Mouse (Mus musculus) MEL (cell line): ENCODE results near the gene Trim27. TPM values are rescaled to one million over a fixed set of nuclear protein-coding genes. Genes with fewer than 3 reads are reported as not detected.

Source experiments
- DNase-seq: peaks from one replicate; pipeline ENCODE4 v3.0.0; 2011; ENCODE audit warnings: low read depth, low spot score
- H3K27ac ChIP-seq: 2 replicates; pipeline ENCODE4 v1.5.1; 2012; ENCODE audit warnings: low read depth, mild to moderate bottlenecking, control low read depth, low read length, moderate library complexity; ENCODE audit not compliant: control insufficient read depth
- H3K27me3 ChIP-seq, 2 experiments: fragments of 150-350 bp in 1 of 2; sonication (generic) in 1 of 2; 2 replicates each; pipeline ENCODE4 v1.6.1; 2012; ENCODE audit warnings: low read length in 2 of 2, mild to moderate bottlenecking in 2 of 2, improper control_type of control experiment in 1 of 2, moderate library complexity in 1 of 2; ENCODE audit not compliant: insufficient read depth in 2 of 2, control insufficient read depth in 1 of 2
- H3K36me3 ChIP-seq, 2 experiments: 2 replicates each; pipeline ENCODE4 v1.6.1; 2012 to 2014; ENCODE audit warnings: low read length in 2 of 2, improper control_type of control experiment in 1 of 2, inconsistent platforms in 1 of 2, mild to moderate bottlenecking in 1 of 2; ENCODE audit not compliant: insufficient read depth in 2 of 2, control insufficient read depth in 1 of 2
- H3K4me1 ChIP-seq, 2 experiments: fragments of 150-350 bp in 1 of 2; sonication (generic) in 1 of 2; 2 replicates each; pipeline ENCODE4 v1.6.1; 2012; ENCODE audit warnings: low read length in 2 of 2, improper control_type of control experiment in 1 of 2, mild to moderate bottlenecking in 1 of 2; ENCODE audit not compliant: insufficient read depth in 2 of 2, control insufficient read depth in 1 of 2
- H3K4me3 ChIP-seq, 2 experiments: fragments of 150-350 bp in 1 of 2; sonication (generic) in 1 of 2; 2 replicates each; pipeline ENCODE4 v1.5.1; 2012; ENCODE audit warnings: low read depth in 2 of 2, low read length in 2 of 2, mild to moderate bottlenecking in 2 of 2, moderate library complexity in 2 of 2, control low read depth in 1 of 2, improper control_type of control experiment in 1 of 2; ENCODE audit not compliant: control insufficient read depth in 1 of 2, insufficient read depth in 1 of 2
- H3K79me2 ChIP-seq: 2 replicates; pipeline ENCODE4 v1.6.1; 2012; ENCODE audit warnings: mild to moderate bottlenecking, low read length, moderate library complexity; ENCODE audit not compliant: control insufficient read depth, poor library complexity, insufficient read depth
- H3K9ac ChIP-seq: 2 replicates; pipeline ENCODE4 v1.6.1; 2012; ENCODE audit warnings: low read depth, mild to moderate bottlenecking, control low read depth, low read length, moderate library complexity; ENCODE audit not compliant: control insufficient read depth, poor library complexity, severe bottlenecking
- H3K9me3 ChIP-seq: fragments of 150-350 bp; sonication (generic); replicated peaks from 2 replicates; pipeline ENCODE4 v1.6.1; 2012; ENCODE audit warnings: mild to moderate bottlenecking, low read length, improper control_type of control experiment, moderate library complexity; ENCODE audit not compliant: insufficient read depth
- BHLHE40 ChIP-seq: IDR thresholded peaks from 2 replicates; pipeline ENCODE4 v1.6.1; 2012; ENCODE audit warnings: low read depth, mild to moderate bottlenecking, inconsistent platforms, low read length, improper control_type of control experiment, borderline replicate concordance
- CHD1 ChIP-seq: IDR thresholded peaks from 2 replicates; pipeline ENCODE4 v1.6.1; 2012; ENCODE audit warnings: low read depth, mild to moderate bottlenecking, inconsistent platforms, low read length, improper control_type of control experiment
- CHD2 ChIP-seq: IDR thresholded peaks from 2 replicates; pipeline ENCODE4 v1.6.1; 2011; ENCODE audit warnings: low read length, improper control_type of control experiment
- CTCF ChIP-seq, 3 experiments: IDR thresholded peaks in 2 of 3; conservative IDR thresholded peaks in 1 of 3; 2 replicates each; pipeline ENCODE4 v1.5.1; 2011 to 2012; ENCODE audit warnings: low read length in 3 of 3, low read depth in 2 of 3, mild to moderate bottlenecking in 2 of 3, improper control_type of control experiment in 1 of 3, inconsistent platforms in 1 of 3, mixed read lengths in 1 of 3, moderate library complexity in 1 of 3; ENCODE audit not compliant: control insufficient read depth in 1 of 3, insufficient read depth in 1 of 3, poor library complexity in 1 of 3, severe bottlenecking in 1 of 3
- E2F4 ChIP-seq: IDR thresholded peaks from 2 replicates; pipeline ENCODE4 v1.6.1; 2011; ENCODE audit warnings: low read depth, low read length, improper control_type of control experiment, borderline replicate concordance
- ELF1 ChIP-seq: IDR thresholded peaks from 2 replicates; pipeline ENCODE4 v1.6.1; 2014; ENCODE audit warnings: low read depth, mild to moderate bottlenecking, inconsistent platforms, low read length, improper control_type of control experiment, moderate library complexity
- EP300 ChIP-seq, 2 experiments: IDR thresholded peaks; 2 replicates each; pipeline ENCODE4 v1.6.1; 2011; ENCODE audit warnings: improper control_type of control experiment in 2 of 2, low read length in 2 of 2, low read depth in 1 of 2, mild to moderate bottlenecking in 1 of 2
- ETS1 ChIP-seq: IDR thresholded peaks from 2 replicates; pipeline ENCODE4 v1.6.1; 2012; ENCODE audit warnings: low read depth, mild to moderate bottlenecking, inconsistent platforms, low read length, improper control_type of control experiment, moderate library complexity
- GABPA ChIP-seq: IDR thresholded peaks from 2 replicates; pipeline ENCODE4 v1.6.1; 2012; ENCODE audit warnings: low read depth, mild to moderate bottlenecking, inconsistent platforms, low read length, improper control_type of control experiment, moderate library complexity
- GATA1 ChIP-seq: IDR thresholded peaks from 2 replicates; pipeline ENCODE4 v1.6.1; 2011; ENCODE audit warnings: low read depth, low read length, improper control_type of control experiment
- JUND ChIP-seq: IDR thresholded peaks from 2 replicates; pipeline ENCODE4 v1.6.1; 2011; ENCODE audit warnings: low read depth, mild to moderate bottlenecking, improper control_type of control experiment, low read length
- KAT2A ChIP-seq: conservative IDR thresholded peaks from 2 replicates; pipeline ENCODE4 v1.6.1; 2012; ENCODE audit warnings: low read depth, low read length, improper control_type of control experiment, inconsistent platforms
- MAFK ChIP-seq: IDR thresholded peaks from 2 replicates; pipeline ENCODE4 v1.6.1; 2011; ENCODE audit warnings: low read depth, mild to moderate bottlenecking, low read length, improper control_type of control experiment, borderline replicate concordance
- MAX ChIP-seq: IDR thresholded peaks from 2 replicates; pipeline ENCODE4 v1.6.1; 2011; ENCODE audit warnings: low read length, improper control_type of control experiment
- MAZ ChIP-seq: IDR thresholded peaks from 2 replicates; pipeline ENCODE4 v1.6.1; 2012; ENCODE audit warnings: low read depth, mild to moderate bottlenecking, inconsistent platforms, low read length, improper control_type of control experiment
- MEF2A ChIP-seq: IDR thresholded peaks from 2 replicates; pipeline ENCODE4 v1.6.1; 2014; ENCODE audit warnings: low read depth, mild to moderate bottlenecking, inconsistent platforms, low read length, improper control_type of control experiment; ENCODE audit not compliant: poor library complexity, insufficient replicate concordance, severe bottlenecking; ENCODE audit errors: extremely low read depth
- MXI1 ChIP-seq: IDR thresholded peaks from 2 replicates; pipeline ENCODE4 v1.6.1; 2011; ENCODE audit warnings: mild to moderate bottlenecking, low read depth, low read length, improper control_type of control experiment
- MYB ChIP-seq: IDR thresholded peaks from 2 replicates; pipeline ENCODE4 v1.6.1; 2011; ENCODE audit warnings: mild to moderate bottlenecking, low read depth, low read length, improper control_type of control experiment
- MYC ChIP-seq: IDR thresholded peaks from 2 replicates; pipeline ENCODE4 v1.6.1; 2011; ENCODE audit warnings: low read depth, mild to moderate bottlenecking, low read length, improper control_type of control experiment, moderate library complexity
- NELFE ChIP-seq: IDR thresholded peaks from 2 replicates; pipeline ENCODE4 v1.6.1; 2011; ENCODE audit warnings: low read depth, low read length, improper control_type of control experiment
- NRF1 ChIP-seq: IDR thresholded peaks from 2 replicates; pipeline ENCODE4 v1.6.1; 2014; ENCODE audit warnings: low read depth, mild to moderate bottlenecking, inconsistent platforms, low read length, improper control_type of control experiment, moderate library complexity; ENCODE audit not compliant: poor library complexity, insufficient read depth, severe bottlenecking
- POLR2A ChIP-seq, 2 experiments: IDR thresholded peaks; 2 replicates each; pipeline ENCODE4 v1.6.1; 2011 to 2012; ENCODE audit warnings: low read length in 2 of 2, mild to moderate bottlenecking in 2 of 2, control low read depth in 1 of 2, improper control_type of control experiment in 1 of 2, low read depth in 1 of 2, moderate library complexity in 1 of 2; ENCODE audit not compliant: control insufficient read depth in 1 of 2, insufficient read depth in 1 of 2, poor library complexity in 1 of 2
- POLR2AphosphoS2 ChIP-seq: IDR thresholded peaks from 2 replicates; pipeline ENCODE4 v1.6.1; 2011; ENCODE audit warnings: low read length, improper control_type of control experiment
- RAD21 ChIP-seq: IDR thresholded peaks from 2 replicates; pipeline ENCODE4 v1.6.1; 2011; ENCODE audit warnings: mild to moderate bottlenecking, low read depth, low read length, improper control_type of control experiment
- RCOR1 ChIP-seq: IDR thresholded peaks from 2 replicates; pipeline ENCODE4 v1.6.1; 2012; ENCODE audit warnings: low read depth, mild to moderate bottlenecking, inconsistent platforms, low read length, improper control_type of control experiment
- SMC3 ChIP-seq: IDR thresholded peaks from 2 replicates; pipeline ENCODE4 v1.6.1; 2011; ENCODE audit warnings: low read depth, low read length, improper control_type of control experiment
- TAL1 ChIP-seq: IDR thresholded peaks from 2 replicates; pipeline ENCODE4 v1.6.1; 2012; ENCODE audit warnings: mild to moderate bottlenecking, inconsistent platforms, low read length, moderate library complexity, mixed read lengths
- TBP ChIP-seq: IDR thresholded peaks from 2 replicates; pipeline ENCODE4 v1.8.0; 2011; ENCODE audit warnings: low read depth, low read length, improper control_type of control experiment
- TCF12 ChIP-seq: IDR thresholded peaks from 2 replicates; pipeline ENCODE4 v1.6.1; 2014; ENCODE audit warnings: low read depth, mild to moderate bottlenecking, inconsistent platforms, low read length, improper control_type of control experiment, moderate library complexity
- UBTF ChIP-seq: IDR thresholded peaks from 2 replicates; pipeline ENCODE4 v1.6.1; 2012; ENCODE audit warnings: low read depth, mild to moderate bottlenecking, inconsistent platforms, low read length, improper control_type of control experiment, moderate library complexity, borderline replicate concordance; ENCODE audit not compliant: insufficient read depth
- USF1 ChIP-seq: IDR thresholded peaks from 2 replicates; pipeline ENCODE4 v1.6.1; 2014; ENCODE audit warnings: low read depth, mild to moderate bottlenecking, inconsistent platforms, low read length, improper control_type of control experiment, moderate library complexity
- USF2 ChIP-seq, 2 experiments: IDR thresholded peaks; 2 replicates each; pipeline ENCODE4 v1.6.1; 2011 to 2012; ENCODE audit warnings: improper control_type of control experiment in 2 of 2, low read length in 2 of 2, borderline replicate concordance in 1 of 2, inconsistent platforms in 1 of 2, low read depth in 1 of 2, mild to moderate bottlenecking in 1 of 2; ENCODE audit not compliant: insufficient read depth in 1 of 2
- ZKSCAN1 ChIP-seq: IDR thresholded peaks from 2 replicates; pipeline ENCODE4 v1.6.1; 2012; ENCODE audit warnings: low read depth, mild to moderate bottlenecking, inconsistent platforms, low read length, improper control_type of control experiment, moderate library complexity
- ZMIZ1 ChIP-seq: IDR thresholded peaks from 2 replicates; pipeline ENCODE4 v1.6.1; 2012; ENCODE audit warnings: low read depth, mild to moderate bottlenecking, inconsistent platforms, low read length, improper control_type of control experiment, moderate library complexity
- ZNF384 ChIP-seq: IDR thresholded peaks from 2 replicates; pipeline ENCODE4 v1.6.1; 2012; ENCODE audit warnings: low read depth, mild to moderate bottlenecking, inconsistent platforms, low read length, improper control_type of control experiment
- polyA plus RNA-seq, 2 experiments: library from polyadenylated mRNA; stranded (reverse) in 1 of 2; unstranded in 1 of 2; fragments of >175 nt in 1 of 2; fragments of >200 nt in 1 of 2; gene quantifications; 2 replicates each; pipeline versions ENCODE4 v1.2.1 to v1.2.4; 2012; ENCODE audit warnings: low replicate concordance in 2 of 2, low read depth in 1 of 2; ENCODE audit not compliant: insufficient read length in 2 of 2, insufficient read depth in 1 of 2, missing spikeins in 1 of 2
- total RNA-seq: library from RNA; depleted of rRNA; stranded (reverse); fragments of 300-350 nt; gene quantifications from 2 replicates; pipeline ENCODE4 v1.2.3, GENCODE M21; 2012

Gene Trim27
- total and polyA plus RNA-seq, 3 experiments = 258 to 339 (median 311) TPM

GRCm38 (mm10) chr13:21233732-21234705 lies 54.8 kb downstream of the Trim27 start:
- Histone ChIP-seq H3K27ac (no peak overlapping the region), H3K27me3 (no peaks in the 10 kb centered on the region; a peak in 2 of 4 replicates), H3K79me2 (no peaks in the 10 kb centered on the region; the same call in 1 of the 2 replicates), H3K36me3 (no peaks in the 10 kb centered on the region), H3K9ac (peak overlapping the region; percentile 68), H3K4me1 (no peaks in the 10 kb centered on the region), H3K4me3 (peak overlapping the region; percentile 56 to 80), H3K9me3 (no peaks in the 10 kb centered on the region)
- DNase-seq = peak; percentile 89
- TF ChIP-seq MAX (peak; percentile 84), GABPA (no peak), MYB (no peak), SMC3 (peak; percentile 71), NELFE (no peak), MEF2A (no peak), POLR2AphosphoS2 (no peak), RAD21 (peak; percentile 91), CTCF (IDR thresholded peaks at IDR 0.05 in 2 of 3, conservative IDR thresholded peaks at IDR 0.05 in 1 of 3; ENCODE audit: control insufficient read depth in 1 of 3, insufficient read depth in 1 of 3, low read depth in 2 of 3, low read length in 3 of 3, poor library complexity in 1 of 3, severe bottlenecking in 1 of 3) (peak; percentile 85 to 87 (median 85)), MAFK (peak; percentile 98), UBTF (no peak), ZMIZ1 (no peak), MAZ (no peak), POLR2A (IDR thresholded peaks at IDR 0.05; ENCODE audit: control insufficient read depth in 1 of 2, insufficient read depth in 1 of 2, low read depth in 1 of 2, low read length in 2 of 2, poor library complexity in 1 of 2) (no peak), MXI1 (peak; percentile 97), BHLHE40 (peak; percentile 86), ETS1 (no peak), USF2 (IDR thresholded peaks at IDR 0.05; ENCODE audit: borderline replicate concordance in 1 of 2, insufficient read depth in 1 of 2, low read depth in 1 of 2, low read length in 2 of 2) (no peak), JUND (peak; percentile 68; the same call in 1 of the 2 replicates), USF1 (peak; percentile 78), KAT2A (no peak; the same call in 1 of the 2 replicates), E2F4 (peak; percentile 70), TCF12 (0 out of 2 replicates have a peak, but pooled peaks have one; percentile 16), ELF1 (peak; percentile 56), GATA1 (no peak), CHD2 (no peak), TBP (peak; percentile 100), ZNF384 (no peak; the same call in 1 of the 2 replicates), TAL1 (no peak), ZKSCAN1 (no peak), EP300 (IDR thresholded peaks at IDR 0.05; ENCODE audit: low read depth in 1 of 2, low read length in 2 of 2) (no peak), NRF1 (no peak), RCOR1 (peak; percentile 64; the same call in 1 of the 2 replicates), CHD1 (no peak), MYC (peak; percentile 73)
